Mouse (Mus musculus) R1 (cell line): ENCODE data around the gene Lysmd2.
A peak's percentile ranks its signal among the peaks of the same experiment; 100 is the strongest.
"Not testable (repeated sequence)": the region's sequence is repeated elsewhere in the genome, so short reads cannot be mapped to it uniquely, and the experiment has no call there.

Experiments
- DNase-seq: peaks from one replicate; pipeline ENCODE4 v3.0.0-alpha.2; 2018; ENCODE audit warnings: low read depth, low spot score

The Lysmd2 gene

DNA sequence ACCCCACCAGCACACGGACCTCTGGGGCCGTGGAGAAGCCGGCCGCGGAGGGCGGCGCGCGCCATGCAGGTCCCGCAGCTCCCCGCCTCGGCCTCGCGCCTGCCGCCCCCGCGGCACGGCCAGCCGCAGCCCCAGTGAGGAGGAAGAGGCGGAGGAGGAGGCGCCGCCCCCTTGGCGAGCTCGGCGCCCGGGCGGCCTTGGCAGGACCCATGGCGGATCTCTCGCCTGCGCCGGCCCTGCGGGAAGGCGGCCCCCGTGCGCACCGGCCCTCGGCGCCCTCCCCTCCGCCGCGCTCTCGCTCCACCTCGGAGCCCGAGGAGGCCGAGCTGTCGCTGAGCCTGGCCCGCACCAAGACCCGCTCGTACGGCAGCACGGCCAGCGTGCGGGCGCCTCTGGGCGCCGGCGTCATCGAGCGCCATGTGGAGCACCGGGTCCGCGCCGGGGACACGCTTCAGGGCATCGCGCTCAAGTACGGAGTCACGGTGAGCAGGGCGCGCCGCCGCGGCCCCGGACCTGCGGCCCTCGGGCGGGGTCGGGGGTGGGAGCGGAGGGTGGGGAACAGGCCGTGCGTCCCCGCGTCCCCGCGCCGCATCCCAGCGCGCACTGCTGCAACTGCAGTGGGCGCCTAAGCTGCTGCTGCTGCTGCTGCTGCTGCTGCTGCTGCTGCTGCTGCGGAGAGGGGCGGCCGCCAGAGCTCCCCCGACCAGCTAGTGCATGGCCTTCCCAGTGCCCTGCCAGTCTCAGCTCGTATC, at the start of gene Lysmd2:
TSS of gene Lysmd2 (plus strand) at position 186 of the 752 bp plus-strand sequence.
- DNase-seq = peak; percentile 68

- DNase-seq = no peak
These were observed 46.2 kb upstream of the Lysmd2 start for GRCm38 (mm10) chr9:75579321-75579720.

DNA sequence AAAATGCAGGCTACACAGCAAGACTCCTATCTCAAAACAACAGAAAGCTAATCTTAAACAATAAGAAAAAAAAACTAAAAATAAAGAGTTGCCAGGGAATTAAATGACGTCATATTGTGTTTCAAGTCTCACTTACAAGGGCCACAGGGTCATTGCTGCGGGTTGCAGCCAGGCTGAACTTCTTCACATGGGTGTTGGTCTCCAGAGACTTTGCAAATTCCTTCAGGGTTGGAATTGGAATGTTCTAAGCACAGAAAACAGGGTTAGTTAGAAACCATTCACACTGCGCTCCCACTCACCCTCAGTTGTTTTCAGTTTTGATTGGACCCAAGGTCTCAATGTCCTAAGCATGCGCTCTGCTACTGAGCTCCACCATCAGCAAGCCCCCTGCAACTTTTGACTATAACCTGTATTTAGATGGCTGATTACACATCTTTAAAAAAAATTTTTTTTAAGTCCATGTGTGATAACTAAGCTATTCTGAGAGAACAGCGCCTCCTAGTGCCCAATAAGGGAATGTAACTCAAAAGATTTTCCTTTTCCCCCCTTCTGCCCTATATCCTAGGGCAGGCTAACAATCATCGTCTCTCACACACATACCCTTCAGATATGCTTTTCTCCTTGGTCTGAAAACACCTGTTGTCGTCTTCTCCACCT, 43.7 kb upstream of the Lysmd2 start:
- peak; percentile 44 for DNase-seq

- peak; percentile 41 for DNase-seq
These were observed 35.4 kb upstream of the Lysmd2 start for GRCm38 (mm10) chr9:75589850-75590790.

- peak; percentile 52 for DNase-seq
These were observed 32.1 kb upstream of the Lysmd2 start for GRCm38 (mm10) chr9:75593481-75593880.

- no peak for DNase-seq
These were observed 28.5 kb upstream of the Lysmd2 start for GRCm38 (mm10) chr9:75597036-75597435.

DNA sequence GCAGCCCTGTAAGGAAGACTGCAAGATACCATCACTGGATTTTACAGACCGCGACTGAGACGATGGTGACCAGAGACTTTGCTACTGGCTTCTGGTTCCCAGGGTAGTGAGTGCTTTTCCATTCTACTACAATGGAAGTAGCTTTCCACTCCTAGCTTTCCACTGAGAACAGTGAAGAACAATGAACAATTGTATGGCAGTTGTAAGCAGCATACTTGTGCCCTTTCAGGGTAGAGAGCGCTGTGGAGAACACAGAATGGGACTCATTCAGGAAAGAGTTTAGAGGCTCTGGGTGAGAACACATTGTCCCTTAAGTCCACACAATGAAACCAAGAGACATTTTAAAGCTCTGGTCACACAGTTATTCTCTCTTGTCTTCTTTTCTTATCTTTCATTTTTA, 27.9 kb upstream of the Lysmd2 start:
- DNase-seq = no peak

DNA sequence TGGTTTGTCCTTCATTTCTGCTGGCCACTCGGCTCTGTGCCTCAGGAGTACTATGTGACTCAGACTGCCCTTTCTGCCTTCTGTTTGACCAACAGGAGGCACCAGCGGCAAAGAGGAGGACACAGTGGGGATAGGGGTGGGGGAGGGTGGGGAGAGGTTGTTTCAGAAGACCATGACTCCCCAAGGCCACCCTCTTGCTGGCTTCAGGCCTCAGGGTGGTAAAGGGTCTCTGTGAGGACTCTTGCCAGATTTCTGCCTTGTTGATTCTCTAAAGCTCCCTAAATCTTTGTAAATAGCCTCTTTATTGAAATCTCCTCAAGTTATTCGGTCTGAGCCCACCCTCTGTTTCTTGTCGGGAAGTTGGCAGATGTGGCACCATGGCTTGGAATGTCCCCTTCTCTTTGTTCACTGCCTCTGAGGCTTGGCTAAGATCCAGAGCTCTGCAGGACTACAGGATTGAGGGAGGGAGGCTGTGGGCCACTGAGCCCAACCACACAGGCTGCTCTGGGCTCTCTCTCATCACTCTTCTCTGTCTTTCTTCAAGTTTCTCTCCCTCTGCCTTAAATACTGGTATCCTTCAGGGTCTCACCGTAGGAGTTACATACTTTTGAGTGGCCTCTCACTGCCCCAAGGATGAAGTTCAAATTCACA, 26.2 kb upstream of the Lysmd2 start:
- no peak for DNase-seq

DNA sequence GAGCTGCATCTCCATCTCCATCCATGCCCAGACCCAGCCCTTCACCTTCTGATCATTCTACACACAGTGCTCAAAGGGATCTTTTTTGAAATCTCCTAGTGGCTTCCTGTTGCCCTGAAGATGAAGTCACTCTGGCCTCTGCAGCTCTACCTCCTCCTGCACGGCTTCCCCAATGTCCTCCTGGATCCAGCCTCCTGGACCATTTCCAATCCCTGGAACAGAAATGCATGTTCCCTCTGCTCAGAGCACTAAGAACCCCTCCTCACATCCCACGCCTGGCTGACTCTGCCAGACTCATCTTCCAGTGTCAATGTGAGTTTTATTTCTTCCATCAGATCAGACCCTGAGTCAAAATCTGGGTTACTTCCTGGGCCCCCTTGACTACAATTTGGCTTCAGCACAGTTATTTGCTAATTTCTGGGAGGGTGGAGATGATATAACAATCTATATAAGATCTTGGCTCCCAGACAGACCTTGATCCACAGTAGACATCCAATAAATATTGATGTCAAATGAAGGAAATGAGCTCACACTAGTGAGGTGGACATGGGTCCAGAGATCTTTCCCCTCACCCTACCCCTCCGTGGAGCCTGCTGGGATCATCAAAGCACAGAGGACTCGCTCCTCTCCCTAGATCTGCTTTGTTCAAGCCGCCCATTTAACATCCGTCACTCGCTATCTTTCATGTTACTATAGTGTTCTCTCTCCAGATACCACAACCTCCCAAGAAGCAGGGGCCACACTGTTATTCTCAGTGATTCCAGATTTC, 25.2 kb upstream of the Lysmd2 start:
- DNase-seq = no peak

DNA sequence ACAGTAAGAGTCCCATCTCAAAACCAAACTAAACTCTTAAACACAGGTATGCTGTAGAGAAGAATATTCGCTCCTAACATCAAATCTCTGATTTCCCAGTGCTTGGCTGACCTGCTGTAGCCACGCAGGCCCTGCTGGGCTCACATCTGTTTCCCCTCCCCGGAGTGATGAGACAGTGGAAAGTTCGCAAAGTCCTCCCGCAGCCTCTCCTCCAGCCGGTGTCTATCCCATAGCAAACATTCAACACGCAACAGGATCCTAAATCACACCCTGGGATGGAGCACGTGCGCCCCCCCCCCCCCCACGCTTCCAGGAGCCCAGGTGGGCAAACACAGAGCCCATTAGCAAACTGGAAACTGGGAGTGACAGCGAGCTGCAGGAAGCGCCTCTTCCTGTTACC, 24.0 kb upstream of the Lysmd2 start:
- DNase-seq = no peak

DNA sequence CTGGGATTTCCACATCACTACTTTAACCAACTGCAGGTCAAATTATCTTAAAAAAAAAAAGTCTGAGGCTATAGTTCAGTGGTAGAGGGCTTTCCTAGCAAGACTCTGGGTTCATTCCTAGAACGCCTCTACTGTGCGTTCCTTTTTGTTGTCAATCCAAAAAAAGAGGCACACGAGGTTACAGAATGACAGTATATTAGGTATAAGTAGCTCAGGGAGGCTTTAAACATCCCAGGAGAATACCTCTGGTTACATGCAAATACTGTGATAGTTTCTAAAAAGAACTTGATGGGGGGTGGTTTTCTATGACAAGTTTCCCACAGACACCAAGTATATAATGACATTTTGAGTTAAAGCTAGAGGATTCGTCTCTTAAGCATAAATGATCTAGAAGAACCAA, 18.0 kb upstream of the Lysmd2 start:
- no peak for DNase-seq

DNA sequence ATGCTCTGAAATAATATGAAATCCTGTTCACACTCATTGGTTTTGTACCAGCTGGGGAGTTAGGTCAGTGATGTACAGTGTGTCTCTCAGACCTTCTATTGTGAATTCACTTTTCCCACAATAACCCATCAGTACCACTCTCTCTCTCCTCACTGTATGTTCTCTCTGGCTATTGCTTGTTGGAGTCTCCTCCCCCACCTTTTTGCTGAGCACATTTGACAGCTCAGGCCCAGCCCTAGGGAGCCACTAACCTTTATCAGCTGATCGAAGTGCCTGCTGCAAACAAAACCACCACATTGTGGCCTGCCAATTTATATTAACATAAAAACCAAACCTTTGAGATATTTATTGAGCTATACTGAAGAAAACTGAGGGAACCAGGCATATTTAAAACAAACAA, 16.0 kb upstream of the Lysmd2 start:
- DNase-seq = no peak

DNA sequence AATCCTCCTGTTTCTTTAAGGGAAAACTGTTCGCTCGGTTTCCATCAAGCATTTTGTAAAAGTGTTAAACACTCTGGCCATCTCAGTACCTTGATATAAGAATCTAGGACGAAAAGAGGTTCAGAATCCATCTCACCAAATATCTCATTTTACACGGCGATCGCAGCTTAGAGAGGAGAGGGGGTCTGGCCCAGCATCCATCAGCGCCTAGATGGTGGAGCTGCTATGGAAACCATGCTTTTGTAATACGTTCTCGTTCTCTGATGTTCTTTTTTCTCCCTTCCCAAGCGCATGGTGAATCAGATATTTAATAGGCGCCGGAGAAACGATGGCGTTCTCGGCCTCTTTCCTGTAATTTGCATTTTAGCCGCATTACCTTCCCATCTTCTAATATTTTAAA, 15.6 kb upstream of the Lysmd2 start:
- DNase-seq = no peak

- DNase-seq = peak; percentile 81
These were observed 14.7 kb upstream of the Lysmd2 start, which contains the start of gene Tmod2 for GRCm38 (mm10) chr9:75610571-75611493. Tmod2 (minus strand) TSS chr9:75611325.

GRCm38 (mm10) chr9:75616560-75616959, 9.0 kb upstream of the Lysmd2 start:
- no peak for DNase-seq

- no peak for DNase-seq
These were observed 6.6 kb upstream of the Lysmd2 start for GRCm38 (mm10) chr9:75618836-75619400.

DNA sequence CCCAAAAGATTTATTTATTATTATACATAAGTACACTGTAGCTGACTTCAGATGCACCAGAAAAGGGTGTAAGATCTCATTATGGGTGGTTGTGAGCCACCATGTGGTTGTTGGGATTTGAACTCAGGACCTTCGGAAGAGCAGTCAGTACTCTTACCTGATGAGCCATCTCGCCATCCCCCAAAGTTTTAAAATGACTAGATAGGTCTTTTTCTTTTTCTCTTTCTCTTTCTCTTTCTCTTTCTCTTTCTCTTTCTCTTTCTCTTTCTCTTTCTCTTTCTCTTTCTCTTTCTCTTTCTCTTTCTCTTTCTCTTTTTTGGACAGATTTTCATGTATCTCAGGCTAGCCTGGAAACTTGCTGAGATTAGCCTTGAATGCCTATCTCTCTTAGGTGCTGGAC, 5.8 kb upstream of the Lysmd2 start:
- DNase-seq = not testable (repeated sequence)

- no peak for DNase-seq
These were observed 4.1 kb upstream of the Lysmd2 start for GRCm38 (mm10) chr9:75621428-75621827.

DNA sequence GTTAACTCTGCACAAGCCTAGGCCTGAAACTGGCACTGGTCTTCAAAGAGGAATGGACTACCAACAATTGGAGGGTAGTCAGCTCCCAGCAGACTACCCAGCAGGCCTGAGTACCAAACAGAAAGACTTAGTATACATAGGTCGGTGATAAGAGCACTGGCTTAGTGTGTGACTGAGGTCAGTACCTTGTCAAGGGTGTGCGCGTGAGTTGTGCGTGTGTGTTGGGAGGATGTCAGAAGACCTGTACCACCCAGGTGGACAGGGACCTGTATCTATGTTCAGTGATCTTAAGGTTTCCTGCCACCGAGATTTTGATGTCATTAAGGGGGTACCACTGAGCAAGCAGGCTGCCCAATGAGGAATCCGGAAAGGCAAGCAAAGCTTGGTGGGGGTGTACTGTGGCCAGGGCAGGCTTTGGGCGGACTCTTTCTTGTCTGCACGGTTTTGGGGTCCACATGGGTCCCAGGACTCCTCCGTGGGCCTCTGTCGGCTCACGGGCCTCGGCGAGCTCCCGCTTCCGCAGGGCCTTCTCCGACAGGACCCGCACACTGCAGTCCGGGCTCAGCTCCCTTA, 472 bp upstream of the Lysmd2 start:
- DNase-seq = peak; percentile 67
